Mouse (Mus musculus): ENCODE measurements around the gene Gm10282. TPM values are rescaled to one million over a fixed set of nuclear protein-coding genes. Genes with fewer than 3 reads are reported as not detected.

Gm10282 gene
- 6.4 and 8.0 TPM in 2 replicates for polyA plus RNA-seq (2015; fragmentation: Nextera tagmentation; extraction: Ambion mirVana)

GRCm38 (mm10) chr8:72305210-72305905 lies at the start of gene Gm10282:
TSS of gene Gm10282 (minus strand) at chr8:72305260.

GRCm38 (mm10) chr8:72318801-72319322 lies 13.8 kb upstream of the Gm10282 start, which contains the start of gene Klf2:
TSS of gene Klf2 (plus strand) at chr8:72319033.

Other genes with a start within 250 kb of the Gm10282 start
- gene Olfr373, start 222.1 kb downstream of the Gm10282 start, polyA plus RNA-seq (2015; fragmentation: Nextera tagmentation; extraction: Ambion mirVana), result not detected in 2 replicates
- gene Olfr374, start 198.2 kb downstream of the Gm10282 start, polyA plus RNA-seq (2015; fragmentation: Nextera tagmentation; extraction: Ambion mirVana), result not detected in 2 replicates
- 100 and 103 TPM in 2 replicates for gene Tpm4, start 170.3 kb downstream of the Gm10282 start, polyA plus RNA-seq (2015; fragmentation: Nextera tagmentation; extraction: Ambion mirVana)
- gene Rab8a, start 144.1 kb downstream of the Gm10282 start, polyA plus RNA-seq (2015; fragmentation: Nextera tagmentation; extraction: Ambion mirVana), result 61.4 and 65.5 TPM in 2 replicates
- not detected in 2 replicates for gene Hsh2d, start 115.6 kb downstream of the Gm10282 start, polyA plus RNA-seq (2015; fragmentation: Nextera tagmentation; extraction: Ambion mirVana)
- not detected in 2 replicates for gene Cib3, start 92.4 kb downstream of the Gm10282 start, polyA plus RNA-seq (2015; fragmentation: Nextera tagmentation; extraction: Ambion mirVana)
- not detected in 2 replicates for gene Gm11034, start 91.6 kb downstream of the Gm10282 start, polyA plus RNA-seq (2015; fragmentation: Nextera tagmentation; extraction: Ambion mirVana)
- 62.6 and 65.6 TPM in 2 replicates for gene Fam32a, start 85.5 kb downstream of the Gm10282 start, polyA plus RNA-seq (2015; fragmentation: Nextera tagmentation; extraction: Ambion mirVana)
- 198 and 225 TPM in 2 replicates for gene Ap1m1, start 65.2 kb downstream of the Gm10282 start, polyA plus RNA-seq (2015; fragmentation: Nextera tagmentation; extraction: Ambion mirVana)
- 12.0 and 15.9 TPM in 2 replicates for gene Klf2, start 13.8 kb upstream of the Gm10282 start, polyA plus RNA-seq (2015; fragmentation: Nextera tagmentation; extraction: Ambion mirVana)
- gene Eps15l1, start 116.2 kb upstream of the Gm10282 start, polyA plus RNA-seq (2015; fragmentation: Nextera tagmentation; extraction: Ambion mirVana), result 38.6 and 43.9 TPM in 2 replicates
- 1.1 and 1.2 TPM in 2 replicates for gene Calr3, start 138.6 kb upstream of the Gm10282 start, polyA plus RNA-seq (2015; fragmentation: Nextera tagmentation; extraction: Ambion mirVana)
- gene 1700030K09Rik, start 138.6 kb upstream of the Gm10282 start, polyA plus RNA-seq (2015; fragmentation: Nextera tagmentation; extraction: Ambion mirVana), result 11.4 and 12.8 TPM in 2 replicates
- gene Cherp, start 170.0 kb upstream of the Gm10282 start, polyA plus RNA-seq (2015; fragmentation: Nextera tagmentation; extraction: Ambion mirVana), result 32.1 and 35.1 TPM in 2 replicates
- 12.1 and 12.8 TPM in 2 replicates for gene Slc35e1, start 187.4 kb upstream of the Gm10282 start, polyA plus RNA-seq (2015; fragmentation: Nextera tagmentation; extraction: Ambion mirVana)
- gene Med26, start 243.0 kb upstream of the Gm10282 start, polyA plus RNA-seq (2015; fragmentation: Nextera tagmentation; extraction: Ambion mirVana), result 11.0 and 12.0 TPM in 2 replicates